In the genomic region with DNA sequence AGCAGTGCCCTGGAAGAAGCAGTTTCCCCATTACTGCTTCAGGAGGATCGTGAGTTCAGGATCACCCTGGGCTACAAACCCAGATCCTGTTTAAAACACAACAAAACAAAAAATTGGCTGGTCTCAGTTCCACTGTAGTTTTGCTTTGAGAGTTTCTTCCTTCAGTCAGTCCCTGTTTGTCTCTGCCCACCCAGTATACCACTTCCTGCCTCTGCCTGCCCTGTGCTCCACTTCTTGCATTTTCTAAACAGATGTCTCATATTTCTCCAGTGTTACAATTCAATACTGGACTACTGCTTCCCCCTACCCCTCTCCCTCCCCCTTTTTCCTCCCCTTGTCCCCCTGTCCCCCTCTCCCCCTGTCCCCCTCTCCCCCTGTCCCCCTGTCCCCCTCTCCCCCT, we compare ENCODE assay signal across 14 mouse cellular contexts.
DNase-seq lines count a peak whose midpoint lies in the region; TF ChIP-seq lines count a peak whose summit lies in the region.
"Had no signal": no experiment of that assay in that cellular context is flagged by ENCODE, and none has a peak within 500 bp of the region (broad histone marks: within the 10 kb centered on the region; RNA-seq: fewer than 3 reads in every experiment).

No protein-coding gene starts in this region.

- TF ChIP-seq POLR2A in lung, adult 2 months (IDR thresholded peaks at IDR 0.05; ENCODE audit: borderline replicate concordance, extremely low read depth, low read depth, low read length): no peak

- WGBS in lung, adult 2 months: 53% methylated on average over 1 of the region's 1 CpGs

- 0 out of 2 replicates have a peak, but pooled peaks cover 3% of the 10 kb centered on the region for H3K9me3 ChIP-seq in megakaryocyte, embryonic 14.5 days
- H3K9me3 ChIP-seq: heart, embryonic 10.5 days; liver, embryonic 12.5 days had no signal

- no peak overlapping the region for H3K4me3 ChIP-seq in lung, adult 2 months (replicated peaks; ENCODE audit: extremely low read depth, low read depth, low read length)
- peak overlapping the region; percentile 59 for H3K4me3 ChIP-seq in megakaryocyte, embryonic 14.5 days (replicated peaks)
- H3K4me3 ChIP-seq in layer of hippocampus, adult 2 months: no peak overlapping the region
- H3K4me3 ChIP-seq: erythroblast, embryonic 14.5 days; heart, embryonic 10.5 days; liver, embryonic 12.5 days had no signal

- H3K27ac ChIP-seq in layer of hippocampus, adult 2 months: no peak overlapping the region
- H3K27ac ChIP-seq: heart, embryonic 10.5 days; liver, embryonic 12.5 days had no signal

- H3K27me3 ChIP-seq in megakaryocyte, embryonic 14.5 days (replicated peaks): no peaks in the 10 kb centered on the region
- H3K27me3 ChIP-seq: liver, embryonic 12.5 days had no signal

- no peak for TF ChIP-seq CTCF in lung, adult 2 months (IDR thresholded peaks at IDR 0.05; ENCODE audit: insufficient read depth, low read length)
- TF ChIP-seq CTCF in layer of hippocampus, adult 2 months (conservative IDR thresholded peaks at IDR 0.05): no peak

- peaks cover 8% of the 10 kb centered on the region for H3K36me3 ChIP-seq in megakaryocyte, embryonic 14.5 days (replicated peaks; ENCODE audit: low read length)
- H3K36me3 ChIP-seq: heart, embryonic 10.5 days; liver, embryonic 12.5 days had no signal

- no peaks in the 10 kb centered on the region for H3K4me1 ChIP-seq in lung, adult 2 months (ENCODE audit: control insufficient read depth, insufficient read depth, low read length)
- H3K4me1 ChIP-seq in megakaryocyte, embryonic 14.5 days: peaks cover 44% of the 10 kb centered on the region
- H3K4me1 ChIP-seq: liver, embryonic 12.5 days had no signal

- DNase-seq in lung, postnatal 14 days: peak; percentile 1
- DNase-seq in lung, adult 2 months: no peak
- peak; percentile 21 for DNase-seq in adipocyte (ENCODE audit: low spot score)
- DNase-seq in thymus, postnatal 4 days: peak; percentile 48
- DNase-seq in embryo, embryonic 9.5 days (ENCODE audit: extremely low spot score): no peak
- DNase-seq in layer of hippocampus, adult 2 months (ENCODE audit: low spot score in 2 of 2): no peak
- DNase-seq: adrenal gland, postnatal 36 days; cerebellum, adult 11-12 months; kidney, adult 11 months; spleen, adult 18-20 months had no signal

Comparison
In these comparisons a context has a peak if more than half of its experiments do, and no peak if none do; other contexts are left out.
1. DNase-seq: peak in lung, postnatal 14 days (single experiment), adipocyte (single experiment) and thymus, postnatal 4 days (single experiment); none in lung, adult 2 months (single experiment), embryo, embryonic 9.5 days (single experiment) and layer of hippocampus, adult 2 months (0 of 2).